Mouse (Mus musculus): ENCODE measurements around the gene Babam2. TPM values are rescaled to one million over a fixed set of nuclear protein-coding genes. Genes with fewer than 3 reads are reported as not detected.
"Not testable (repeated sequence)": the region's sequence is repeated elsewhere in the genome, so short reads cannot be mapped to it uniquely, and the experiment has no call there.

Gene Babam2
- total RNA-seq, 2 experiments from 2014 or later: 45.5 to 48.1 TPM

DNA sequence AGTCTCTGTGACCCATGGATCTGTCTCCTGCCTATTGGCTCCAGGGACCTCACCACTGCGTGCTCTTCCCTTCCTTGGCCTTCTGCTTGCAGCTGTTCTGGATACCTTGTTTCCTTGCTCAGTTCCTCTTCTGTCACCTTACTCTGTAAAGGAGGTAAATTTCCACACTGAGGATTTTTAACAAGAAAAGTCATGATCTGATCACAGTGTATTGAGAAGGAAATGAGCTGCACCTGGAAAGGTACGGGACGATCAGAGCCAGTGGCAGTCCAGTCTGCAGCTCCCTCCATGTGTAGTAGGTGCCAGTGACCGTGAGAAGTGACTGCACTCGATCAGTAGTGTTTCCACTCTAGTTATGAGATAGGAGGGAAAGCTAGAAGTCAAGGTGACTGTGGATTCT, 129.8 kb downstream of the Babam2 start:
- no peak for DNase-seq (ENCODE audit: extremely low spot score in 1 of 2, low spot score in 1 of 2)

DNA sequence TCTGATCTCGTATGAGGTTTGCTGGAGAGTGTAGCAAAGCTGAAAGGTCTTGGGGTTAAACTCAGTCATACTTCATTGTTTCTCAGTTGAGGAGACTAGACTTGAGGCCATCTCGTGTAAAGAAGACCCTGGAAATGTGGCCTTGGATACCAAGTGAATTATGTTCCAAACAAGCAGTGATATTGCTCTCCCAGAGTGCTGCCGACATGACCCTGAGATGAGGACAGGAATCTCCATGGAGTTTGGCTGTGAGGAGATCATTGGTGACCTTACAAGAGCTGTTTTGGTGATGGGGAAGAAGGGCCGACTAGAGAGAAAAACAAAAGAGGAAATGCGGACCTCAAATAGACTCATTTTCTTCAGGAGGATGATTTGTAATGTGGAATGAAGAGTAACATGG, 130.4 kb downstream of the Babam2 start:
- DNase-seq (ENCODE audit: extremely low spot score in 1 of 2, low spot score in 1 of 2): no peak

DNA sequence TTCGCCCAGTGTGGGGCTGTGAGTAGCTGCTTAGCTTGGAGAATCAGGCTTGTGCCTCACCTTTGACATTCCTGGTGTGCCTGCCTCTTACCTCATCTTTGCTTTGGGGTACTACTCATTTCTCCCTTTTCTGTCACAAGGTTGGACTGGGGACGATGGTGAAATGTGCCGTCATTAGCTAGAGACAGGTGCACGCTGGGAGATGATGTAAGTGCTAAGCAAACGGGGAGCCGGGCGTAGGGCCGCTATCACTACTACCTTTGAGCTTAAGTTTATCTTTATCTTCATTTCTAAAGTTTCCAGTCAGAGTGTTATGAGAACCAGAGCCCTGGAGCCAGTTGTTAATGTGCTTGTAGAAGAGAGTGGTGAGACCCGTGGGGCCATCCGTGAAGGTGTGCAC, 131.3 kb downstream of the Babam2 start:
- DNase-seq (ENCODE audit: extremely low spot score in 1 of 2, low spot score in 1 of 2): no peak

DNA sequence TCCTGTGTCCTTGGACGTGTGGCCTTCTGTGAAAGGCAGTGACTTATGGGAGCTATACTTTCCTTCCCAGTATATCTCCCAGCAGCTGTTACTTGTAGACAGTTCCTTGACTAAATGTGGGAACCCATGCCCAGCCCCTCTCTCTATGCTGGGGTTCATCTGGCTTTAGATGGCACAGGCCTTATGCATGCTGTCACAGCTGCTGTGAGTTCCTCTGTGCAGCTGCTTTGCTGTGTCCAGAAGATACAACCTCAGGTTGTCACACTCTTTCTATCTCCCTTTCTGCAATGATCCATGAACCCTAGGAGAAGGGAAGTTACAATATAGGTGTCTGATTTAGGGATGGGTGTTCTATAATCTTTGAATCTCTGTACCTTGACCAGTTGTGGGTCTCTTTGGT, 132.1 kb downstream of the Babam2 start:
- DNase-seq (ENCODE audit: extremely low spot score in 1 of 2, low spot score in 1 of 2): no peak

DNA sequence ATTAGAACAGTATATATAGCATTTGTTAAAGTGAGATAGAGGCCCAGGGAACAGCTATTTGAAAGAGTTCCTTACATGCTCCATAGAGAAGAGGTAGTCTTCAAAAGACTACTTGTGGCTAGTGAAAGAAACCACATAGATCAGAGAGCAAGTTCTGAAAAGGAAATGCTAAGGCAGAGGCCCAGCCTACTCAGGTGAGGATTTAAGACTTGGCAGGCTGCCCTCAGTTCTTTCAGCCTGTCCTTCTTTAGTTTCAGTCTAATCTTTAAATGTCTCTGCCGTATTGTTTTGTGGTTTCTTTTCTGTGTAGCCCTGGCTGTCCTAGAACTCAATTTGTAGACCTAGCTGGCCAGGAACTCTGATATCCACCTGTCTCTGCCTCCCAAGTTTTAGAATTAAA, 134.1 kb downstream of the Babam2 start:
- no peak for DNase-seq (ENCODE audit: extremely low spot score in 1 of 2, low spot score in 1 of 2)

DNA sequence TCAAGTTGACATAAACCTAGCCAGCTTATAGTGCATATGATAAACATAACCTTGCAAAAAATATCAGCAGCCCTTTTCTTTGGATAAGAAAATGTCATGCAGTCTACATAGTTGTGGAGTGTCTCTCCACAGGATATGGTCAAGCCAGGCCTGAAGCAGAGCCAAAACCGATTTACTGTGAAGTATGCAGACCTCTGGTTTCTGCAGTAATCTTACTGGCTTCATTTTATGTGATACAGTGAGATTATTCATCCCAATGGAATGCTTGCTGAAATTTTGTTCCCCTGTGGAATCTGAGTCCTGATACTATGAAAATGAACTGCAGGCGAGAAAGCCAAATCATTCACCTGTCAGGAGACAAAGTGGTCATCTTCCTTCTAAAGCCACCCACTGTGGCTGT, 138.2 kb downstream of the Babam2 start:
- DNase-seq (ENCODE audit: extremely low spot score in 1 of 2, low spot score in 1 of 2): no peak

DNA sequence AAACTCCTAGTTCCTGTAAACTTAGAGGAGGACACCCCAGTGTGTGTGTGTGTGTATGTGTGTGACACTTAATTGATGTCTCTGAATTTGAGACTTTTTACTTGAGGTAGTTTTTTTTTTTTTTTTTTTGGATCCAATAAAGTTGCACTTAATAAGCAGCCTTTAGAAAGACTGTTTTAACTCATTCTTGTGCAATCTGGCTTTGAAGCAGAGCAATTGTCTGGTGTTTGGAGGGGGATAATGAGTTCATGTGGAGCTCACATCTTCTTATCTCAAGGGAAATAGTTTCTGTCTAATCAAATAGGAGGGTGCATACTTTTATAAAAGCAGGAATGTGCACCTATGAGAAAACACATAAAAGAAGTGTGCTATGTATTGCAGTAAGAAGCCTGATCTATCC, 142.5 kb downstream of the Babam2 start:
- DNase-seq (ENCODE audit: extremely low spot score in 1 of 2, low spot score in 1 of 2): no peak

DNA sequence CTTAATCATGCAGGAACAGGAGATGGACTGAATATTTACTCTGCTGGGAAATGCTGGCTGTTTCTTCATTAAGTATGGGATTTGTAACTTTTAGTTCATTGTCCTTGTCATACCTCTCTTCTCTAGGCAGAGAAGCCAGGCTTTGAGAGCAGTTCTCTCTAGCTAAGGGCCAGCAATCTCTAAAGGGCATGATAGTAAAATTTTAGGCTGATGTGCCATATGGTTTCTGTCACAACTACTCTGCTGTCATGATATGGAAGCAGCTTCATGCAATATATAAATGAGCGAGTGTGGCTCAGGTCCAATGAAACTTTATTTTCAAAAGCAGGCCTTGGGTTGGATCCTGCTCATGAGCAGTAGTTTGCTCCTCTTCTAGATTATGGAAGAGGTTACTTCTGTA, 142.9 kb downstream of the Babam2 start:
- DNase-seq (ENCODE audit: extremely low spot score in 1 of 2, low spot score in 1 of 2): no peak

DNA sequence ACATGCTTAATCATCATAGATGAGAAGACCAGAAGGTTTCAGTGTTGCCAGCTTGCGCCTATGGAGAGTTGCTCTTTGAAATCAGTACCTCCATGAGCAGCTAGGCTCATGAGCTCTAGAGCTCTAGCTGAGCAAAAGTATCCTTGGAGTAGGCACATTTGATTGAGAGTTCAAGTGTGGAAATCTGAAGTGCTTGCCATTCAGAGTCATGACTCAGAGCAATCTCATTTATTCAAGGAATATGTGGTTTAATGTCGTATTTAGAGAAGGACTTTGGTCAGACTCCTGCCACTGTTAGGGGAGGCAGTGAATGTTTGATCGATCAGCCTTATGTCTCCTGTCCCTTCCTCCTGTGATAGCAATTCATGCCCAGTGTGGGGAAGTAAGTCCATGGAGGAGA, 147.4 kb downstream of the Babam2 start:
- no peak for DNase-seq (ENCODE audit: extremely low spot score in 1 of 2, low spot score in 1 of 2)

DNA sequence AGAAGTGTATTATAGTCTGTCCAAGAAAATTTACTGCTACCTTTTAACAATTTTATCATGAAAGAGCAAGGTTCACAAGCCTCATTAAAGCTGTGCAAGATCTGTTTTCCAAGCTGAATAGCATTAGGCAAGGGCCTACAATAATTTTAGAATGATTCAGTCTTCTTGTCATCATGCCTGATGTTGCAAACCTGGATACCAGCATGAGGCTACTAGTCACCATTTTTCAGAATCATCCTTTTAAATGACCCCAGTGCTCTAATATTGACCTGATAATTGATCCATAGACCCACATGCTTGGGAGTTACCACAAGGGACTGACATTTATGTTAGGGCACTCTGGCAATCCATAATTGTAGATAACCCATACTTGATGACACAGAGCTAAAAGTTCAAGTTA, 149.5 kb downstream of the Babam2 start:
- no peak for DNase-seq (ENCODE audit: extremely low spot score in 1 of 2, low spot score in 1 of 2)

DNA sequence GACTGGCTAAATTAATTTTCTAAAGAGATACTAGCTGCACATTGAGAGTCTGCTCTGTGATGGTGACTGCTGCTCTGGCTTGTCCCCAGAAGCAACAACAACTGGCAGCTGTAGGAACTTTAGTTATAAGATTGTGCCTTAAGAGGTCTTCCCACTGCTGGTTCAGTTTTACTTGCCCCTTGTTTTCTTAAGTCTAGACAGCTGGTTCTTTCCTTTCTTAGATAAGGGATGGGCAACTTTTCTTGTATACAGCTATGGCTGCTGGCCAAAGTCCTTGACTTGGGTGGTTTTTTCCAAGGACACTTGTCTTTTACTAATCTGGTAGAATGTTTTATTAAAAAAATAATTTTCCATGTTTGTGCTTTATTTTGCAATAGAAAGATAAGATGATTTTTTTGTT, 151.5 kb downstream of the Babam2 start:
- DNase-seq (ENCODE audit: extremely low spot score in 1 of 2, low spot score in 1 of 2): no peak

DNA sequence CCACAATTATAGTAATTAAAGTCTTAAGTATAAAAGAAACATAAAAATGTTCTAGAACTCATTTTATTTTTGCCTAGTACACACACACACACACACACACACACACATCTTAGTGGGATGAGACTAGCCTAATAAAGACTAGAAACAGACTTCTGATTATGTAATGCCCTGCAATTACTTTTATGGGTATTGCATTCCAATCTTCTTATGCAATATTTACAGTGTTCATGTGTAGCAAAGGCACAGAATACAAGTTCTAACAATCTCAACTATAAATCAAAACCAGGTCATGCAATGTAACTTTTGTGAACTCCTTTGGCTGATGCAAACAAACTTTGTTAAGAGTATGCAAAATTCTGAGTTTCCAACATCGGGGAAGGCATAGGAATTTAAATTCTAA, 155.3 kb downstream of the Babam2 start:
- DNase-seq (ENCODE audit: extremely low spot score in 1 of 2, low spot score in 1 of 2): no peak

DNA sequence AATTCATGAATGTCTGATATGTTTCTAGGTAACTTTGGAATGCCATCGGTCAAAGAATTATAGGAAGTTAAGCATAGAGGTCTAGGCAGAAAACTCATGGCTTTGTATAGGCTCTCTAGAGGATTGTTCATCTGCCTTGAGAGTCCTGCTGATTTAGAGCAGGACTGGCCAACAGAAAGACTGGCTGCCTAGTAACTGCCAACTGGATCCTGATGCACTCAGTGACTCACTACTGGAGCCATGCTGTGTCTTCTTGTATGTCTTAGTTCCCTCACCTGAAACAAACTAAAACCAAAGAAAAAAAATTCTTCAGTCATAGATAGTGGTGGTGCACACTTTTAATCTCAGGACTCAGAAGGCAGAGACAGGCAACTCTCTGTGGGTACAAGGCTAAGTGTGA, 156.3 kb downstream of the Babam2 start:
- DNase-seq (ENCODE audit: extremely low spot score in 1 of 2, low spot score in 1 of 2): no peak

DNA sequence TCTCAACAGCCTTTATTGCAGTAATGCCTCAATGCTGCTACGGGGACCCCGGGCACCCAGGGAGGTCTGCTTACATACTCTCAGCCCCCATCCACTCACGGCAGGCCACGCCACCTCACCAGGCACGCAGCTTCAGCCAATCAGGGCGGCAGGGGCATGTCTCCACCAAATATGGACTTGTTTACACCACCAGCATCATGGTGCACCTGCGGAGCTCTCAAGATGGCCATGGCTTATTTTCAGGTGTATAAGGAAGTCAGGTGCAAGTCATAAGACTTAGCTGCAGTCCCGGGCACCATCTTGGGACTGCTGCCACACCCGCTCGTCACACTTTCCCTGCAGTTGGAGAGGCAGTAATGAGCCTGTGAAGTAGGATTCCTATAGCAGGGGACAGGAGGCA, 161.4 kb downstream of the Babam2 start:
- DNase-seq (ENCODE audit: extremely low spot score in 1 of 2, low spot score in 1 of 2): not testable (repeated sequence)

DNA sequence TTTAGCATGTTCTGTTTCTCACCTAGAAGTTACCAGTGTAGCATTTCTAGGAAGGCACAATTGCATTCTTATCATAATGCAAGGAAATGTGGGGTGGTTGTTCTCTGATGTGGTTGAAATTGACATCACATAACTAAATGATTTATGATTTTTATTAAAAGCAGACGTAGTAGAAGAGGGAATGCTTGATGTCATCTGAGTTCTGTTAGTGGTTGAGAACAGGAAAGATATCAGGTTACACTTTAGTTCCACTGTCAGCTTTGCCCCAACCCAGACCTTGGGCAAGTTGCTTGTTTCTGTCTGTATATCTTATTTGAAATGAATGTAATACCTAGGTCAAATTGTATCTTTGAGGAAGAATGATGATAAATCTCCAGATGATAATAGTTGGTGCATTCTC, 162.9 kb downstream of the Babam2 start:
- no peak for DNase-seq (ENCODE audit: extremely low spot score in 1 of 2, low spot score in 1 of 2)

DNA sequence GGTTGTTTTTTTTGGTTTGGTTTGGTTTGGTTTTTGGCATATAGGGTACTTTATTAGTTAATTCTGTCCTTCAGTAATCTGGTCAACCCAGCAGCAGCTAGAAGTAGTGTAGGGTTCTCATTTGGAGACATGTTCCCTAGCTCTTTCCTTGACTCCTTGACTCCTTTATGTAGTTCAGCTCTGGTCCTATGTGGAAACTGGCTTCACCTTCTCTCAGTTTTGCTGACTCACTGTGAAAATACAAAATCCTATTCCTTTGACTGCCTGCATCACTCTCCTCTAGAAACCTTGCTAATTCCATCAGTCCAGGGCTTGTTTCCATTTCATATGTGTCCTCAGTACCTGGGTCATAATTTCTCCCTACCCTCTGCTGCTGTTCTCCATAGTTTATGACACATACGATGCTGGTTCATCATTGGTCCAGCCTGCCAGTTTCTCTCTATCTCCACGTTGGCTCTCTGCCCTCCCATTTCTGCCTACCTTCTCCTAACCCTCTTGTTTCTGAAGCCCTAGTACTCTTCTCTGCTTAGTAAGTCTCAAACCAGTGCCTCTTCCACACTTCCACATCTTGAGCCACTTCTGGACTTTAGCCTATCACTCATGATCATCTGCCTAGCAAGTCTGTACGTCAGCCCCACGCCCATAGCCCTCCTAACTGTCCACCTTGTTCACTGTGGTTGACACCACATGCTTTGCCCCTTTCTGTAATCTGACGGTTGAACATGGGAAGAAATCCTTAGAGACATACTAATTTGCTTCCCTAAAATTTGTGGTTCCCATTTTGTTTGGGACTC, 163.5 kb downstream of the Babam2 start:
- no peak for DNase-seq (ENCODE audit: extremely low spot score in 1 of 2, low spot score in 1 of 2)

DNA sequence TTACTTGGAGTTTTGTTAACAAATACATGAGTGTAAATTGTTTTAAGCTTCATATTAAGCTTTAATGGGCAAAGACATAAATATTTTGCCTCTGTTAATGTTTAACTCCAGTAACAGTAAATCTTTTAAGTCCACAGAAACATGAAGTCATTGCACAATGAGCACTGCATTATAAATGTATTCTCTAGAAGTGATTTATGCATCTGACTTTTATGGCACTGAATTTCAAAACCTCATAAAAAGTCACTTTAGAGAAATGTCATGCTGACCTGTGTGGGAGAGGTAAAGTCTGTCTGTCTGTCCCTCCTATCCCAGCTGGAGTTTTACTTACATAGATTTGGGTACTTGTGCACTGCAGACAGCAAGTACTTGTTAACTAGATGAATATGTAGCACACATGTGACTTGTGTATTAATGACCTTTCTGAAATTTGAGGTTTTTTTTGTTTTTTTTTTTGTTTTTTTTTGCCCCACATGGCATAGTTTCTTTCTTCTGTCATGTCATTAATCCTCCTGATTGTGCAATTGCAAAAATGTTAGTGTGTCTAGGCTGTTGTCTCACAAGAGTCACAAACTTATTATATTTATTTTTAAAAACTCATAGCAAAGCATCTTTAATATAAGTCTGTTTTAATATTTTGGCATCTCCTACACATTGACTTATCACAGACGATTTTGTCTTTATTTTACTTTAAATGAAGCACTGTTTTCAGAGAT, 165.4 kb downstream of the Babam2 start:
- DNase-seq (ENCODE audit: extremely low spot score in 1 of 2, low spot score in 1 of 2): no peak

DNA sequence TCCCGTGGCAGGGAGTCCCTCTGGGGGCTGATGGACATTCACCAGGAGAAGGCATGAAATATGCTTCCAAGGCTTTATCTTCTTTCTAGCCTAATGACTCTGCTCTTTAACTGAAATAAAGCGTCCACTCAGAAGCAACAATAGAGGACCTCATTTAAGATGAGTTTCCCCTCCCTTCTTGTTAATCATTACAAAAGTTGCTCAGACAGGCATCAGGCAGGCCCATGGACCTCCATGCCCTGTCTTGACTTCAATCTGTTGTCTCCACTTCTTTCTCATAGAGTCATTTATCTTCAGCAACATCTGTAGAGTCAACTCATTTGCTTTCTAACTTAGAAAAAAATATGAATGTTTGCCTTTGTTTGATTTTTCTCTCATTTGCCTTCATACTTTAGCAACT, 166.6 kb downstream of the Babam2 start:
- no peak for DNase-seq (ENCODE audit: extremely low spot score in 1 of 2, low spot score in 1 of 2)

DNA sequence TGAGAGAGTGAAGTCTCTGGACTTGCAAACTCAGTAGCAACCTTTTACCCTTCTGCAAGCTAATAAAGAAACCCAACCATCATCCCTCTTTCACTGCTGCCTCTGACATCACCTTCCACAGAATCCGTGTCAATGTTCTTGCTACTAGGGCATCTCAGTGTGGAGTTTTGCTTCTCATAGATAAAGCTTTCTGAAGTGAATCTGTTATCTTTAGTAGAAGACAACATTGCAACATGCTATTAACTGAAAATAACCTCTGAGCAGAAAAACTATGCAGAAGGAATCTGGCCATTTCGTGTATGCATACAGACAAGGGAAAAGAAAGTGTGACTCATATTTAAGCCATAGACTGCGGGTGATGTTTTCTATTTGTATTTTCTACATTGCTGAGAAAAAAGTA, 168.6 kb downstream of the Babam2 start:
- no peak for DNase-seq (ENCODE audit: extremely low spot score in 1 of 2, low spot score in 1 of 2)

DNA sequence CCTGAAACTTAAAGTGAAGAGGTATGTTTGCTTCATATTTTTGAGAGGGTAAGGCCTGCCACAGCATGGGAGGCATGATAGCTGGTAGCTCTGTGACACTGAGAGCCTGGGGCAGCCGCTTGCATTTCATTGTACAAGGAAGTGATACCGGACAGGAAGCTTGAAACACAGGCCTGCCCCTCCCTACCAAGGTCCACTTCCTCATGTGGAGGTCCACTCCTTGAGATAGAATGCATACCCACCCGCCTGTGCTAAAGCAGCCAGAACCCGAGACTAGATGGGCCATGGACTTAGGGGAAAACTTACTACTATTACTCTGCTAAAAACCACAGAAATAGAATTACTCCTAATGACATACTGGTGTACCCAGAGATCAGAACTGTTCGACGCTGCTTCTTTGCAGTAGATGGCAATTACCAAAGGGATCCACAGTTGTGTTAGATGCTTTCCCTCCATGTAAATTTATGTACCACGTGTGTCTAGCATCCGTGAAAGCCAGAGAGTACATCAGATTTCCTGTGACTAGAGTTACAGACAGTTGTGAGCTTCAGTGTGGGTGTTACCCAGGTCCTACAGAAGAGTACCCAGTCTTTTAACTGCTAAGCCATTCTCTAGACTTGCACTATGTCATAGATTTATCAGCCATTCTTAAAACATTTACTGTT, 173.5 kb downstream of the Babam2 start:
- no peak for DNase-seq (ENCODE audit: extremely low spot score in 1 of 2, low spot score in 1 of 2)

DNA sequence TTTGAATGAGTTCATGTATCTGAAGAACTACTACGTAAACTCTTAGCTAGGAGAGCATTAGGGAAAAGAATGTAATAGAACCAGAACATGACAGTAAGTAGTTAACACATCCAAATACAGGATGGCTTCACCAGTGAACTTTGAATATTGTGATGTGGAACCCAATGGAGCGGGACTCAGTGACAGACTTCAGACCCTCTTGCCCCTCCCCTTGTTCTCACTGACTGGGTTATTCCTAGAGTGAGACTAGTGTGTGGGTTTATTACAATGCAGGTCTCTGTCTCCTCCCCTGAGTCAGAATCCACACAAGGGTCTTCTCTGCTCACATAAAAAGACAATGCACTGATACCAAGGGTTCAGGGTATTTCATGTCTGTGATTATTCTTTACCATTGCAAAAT, 175.8 kb downstream of the Babam2 start:
- DNase-seq (ENCODE audit: extremely low spot score in 1 of 2, low spot score in 1 of 2): no peak

DNA sequence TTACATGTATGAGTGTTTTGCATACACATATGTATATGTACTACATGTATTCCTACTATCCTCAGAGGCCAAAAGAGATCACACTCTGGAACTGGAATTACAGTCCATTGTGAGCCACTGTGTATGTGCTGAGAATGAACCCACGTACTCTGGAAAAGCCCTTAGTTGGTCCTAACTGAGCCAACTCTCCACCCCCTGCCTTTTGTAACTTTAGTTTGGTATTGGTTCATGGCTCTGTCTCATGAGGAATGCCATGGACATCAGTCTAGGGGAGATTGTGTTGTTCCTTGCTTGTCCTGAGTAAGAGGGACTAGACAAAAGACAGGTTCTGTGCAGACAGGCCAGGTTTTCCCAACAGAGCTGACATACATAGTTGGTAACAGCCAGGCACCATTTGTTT, 177.1 kb downstream of the Babam2 start:
- DNase-seq (ENCODE audit: extremely low spot score in 1 of 2, low spot score in 1 of 2): no peak
